Mouse (Mus musculus) left cerebral cortex, adult 2 months (tissue): ENCODE data around the gene Serpine1. TPM values are rescaled to one million over a fixed set of nuclear protein-coding genes. Genes with fewer than 3 reads are reported as not detected.

Source experiments
- DNase-seq, 2 experiments: peaks; one replicate each; pipeline ENCODE4 v3.0.0; 2021 to 2022; ENCODE audit warnings: low spot score in 2 of 2, mixed read lengths in 1 of 2; ENCODE audit errors: extremely low spot score in 1 of 2
- H3K27ac ChIP-seq: fragments of 200-600 bp; 2 replicates; pipeline ENCODE4 v1.8.1; 2022
- H3K4me3 ChIP-seq: fragments of 200-600 bp; 2 replicates; pipeline ENCODE4 v1.8.1; 2022
- CTCF ChIP-seq: fragments of 200-600 bp; IDR thresholded peaks from 2 replicates; pipeline ENCODE4 v1.8.1; 2022; ENCODE audit warnings: antibody characterized with exemption, mild to moderate bottlenecking, moderate library complexity
- intact Hi-C: fragments of 180-260 bp; cut with DNase I; formaldehyde crosslinking; loops from one replicate; pipeline ENCODE4 v1.15.1; 2025
- total RNA-seq, 2 experiments: library from RNA; stranded (reverse); gene quantifications; 2 replicates each; pipeline ENCODE4 v1.2.3; 2021

Serpine1 gene
- total RNA-seq, 2 experiments from 2014 or later: 0.91 to 1.1 TPM

DNA sequence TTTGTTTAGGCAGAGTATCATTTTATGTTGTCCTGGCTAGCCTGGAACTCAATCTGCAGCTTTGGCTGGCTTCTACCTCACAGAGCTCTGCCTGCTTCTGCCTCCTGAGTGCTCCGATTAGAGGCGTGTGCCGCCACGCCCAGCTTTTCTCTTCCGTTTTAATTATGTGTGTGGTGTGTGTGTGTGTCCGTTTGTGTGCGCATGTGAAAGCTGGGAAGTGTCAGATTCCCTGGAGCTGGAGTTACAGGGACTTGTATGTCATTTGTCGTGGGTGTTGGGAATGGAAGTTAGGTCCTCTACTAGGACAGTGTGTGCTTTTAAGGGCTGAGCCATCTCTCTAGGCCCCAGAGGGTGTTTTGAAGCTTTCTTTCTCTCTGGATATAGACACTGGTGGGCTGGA, 1.1 kb upstream of the Serpine1 start:
- DNase-seq: no peak
- no peak overlapping the region for H3K27ac ChIP-seq
- no peak for TF ChIP-seq CTCF
- intact Hi-C loops: no loop called here
- no peak overlapping the region for H3K4me3 ChIP-seq

DNA sequence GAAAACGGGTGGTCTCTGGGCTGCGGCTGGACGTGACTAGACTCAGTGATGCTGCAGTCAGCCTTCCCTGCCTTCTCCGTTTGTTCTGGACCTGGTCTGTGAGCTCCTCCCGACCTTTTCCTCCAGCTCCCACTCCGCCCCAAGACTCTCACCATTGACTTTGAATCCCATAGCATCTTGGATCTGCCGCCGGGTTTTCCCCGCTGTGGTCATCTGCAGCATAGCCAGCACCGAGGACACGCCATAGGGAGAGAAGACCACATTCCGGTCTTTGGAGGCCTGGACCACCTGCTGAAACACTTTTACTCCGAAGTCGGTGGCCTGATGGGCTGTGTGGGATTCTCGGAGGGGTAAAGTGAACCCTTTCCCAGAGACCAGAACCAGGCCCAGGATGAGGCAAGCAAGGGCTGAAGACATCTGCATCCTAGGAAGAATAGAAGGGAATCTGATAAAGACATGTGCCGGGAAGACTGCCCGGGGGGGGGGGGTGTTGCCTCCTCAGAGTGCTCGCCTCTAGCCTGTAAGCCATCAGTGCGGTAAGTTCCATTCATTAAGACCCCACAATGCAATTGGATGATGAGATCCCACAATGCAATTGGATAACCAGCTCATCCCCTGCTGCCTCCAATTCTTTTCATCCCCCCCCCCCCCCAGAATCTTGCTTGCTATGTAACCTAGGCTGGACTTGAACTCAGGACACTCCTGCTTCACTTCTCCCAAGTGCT, 1.0 kb downstream of the Serpine1 start:
- no peak overlapping the region for H3K4me3 ChIP-seq
- TF ChIP-seq CTCF: no peak
- H3K27ac ChIP-seq: no peak overlapping the region
- no peak for DNase-seq
- intact Hi-C loops: no loop called here

DNA sequence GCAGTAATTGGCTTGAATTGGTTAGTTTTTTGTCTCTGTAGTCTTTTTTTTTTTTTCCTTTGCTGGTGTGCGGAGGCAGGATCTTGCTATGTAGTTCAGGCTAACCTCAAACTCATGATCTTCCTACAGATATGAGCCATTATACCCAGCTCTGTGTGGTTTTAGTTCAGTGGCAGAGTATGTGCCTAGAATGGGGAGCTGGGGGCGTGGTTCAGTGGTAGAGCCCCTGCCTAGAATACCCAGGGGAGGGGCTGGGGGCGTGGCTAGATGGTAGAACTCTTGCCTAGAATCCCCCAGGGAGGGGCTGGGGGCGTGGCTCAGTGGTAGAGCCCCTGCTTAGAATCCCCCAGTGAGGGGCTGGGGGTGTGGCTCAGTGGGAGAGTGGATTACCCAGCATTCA, 3.4 kb downstream of the Serpine1 start:
- no peak overlapping the region for H3K27ac ChIP-seq
- intact Hi-C loops: no loop called here
- no peak overlapping the region for H3K4me3 ChIP-seq
- TF ChIP-seq CTCF: no peak
- DNase-seq: no peak

DNA sequence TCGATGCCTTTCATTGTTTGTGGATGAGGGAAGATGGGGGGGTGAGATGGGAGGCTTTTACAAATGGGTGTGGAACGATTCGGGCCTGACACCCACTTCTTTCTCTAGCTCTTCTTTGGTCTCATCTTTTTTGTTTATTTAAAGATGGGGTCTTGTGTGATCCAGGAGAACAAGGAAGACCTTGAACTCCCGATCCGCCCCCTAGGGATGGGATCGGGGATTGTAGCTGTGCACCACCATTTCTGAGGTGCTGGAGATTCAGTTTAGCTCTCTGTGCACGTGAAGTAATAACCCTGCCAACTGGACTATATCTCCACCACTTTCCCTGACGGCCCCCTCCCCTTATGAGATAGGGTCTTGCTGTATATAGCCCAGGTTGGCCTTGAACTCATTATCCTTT, 6.1 kb downstream of the Serpine1 start:
- Histone ChIP-seq H3K27ac (no peak overlapping the region), H3K4me3 (no peak overlapping the region)
- intact Hi-C loops: no loop called here
- peak; percentile 12; the same call in 1 of the 2 replicates for TF ChIP-seq CTCF
- no peak for DNase-seq

DNA sequence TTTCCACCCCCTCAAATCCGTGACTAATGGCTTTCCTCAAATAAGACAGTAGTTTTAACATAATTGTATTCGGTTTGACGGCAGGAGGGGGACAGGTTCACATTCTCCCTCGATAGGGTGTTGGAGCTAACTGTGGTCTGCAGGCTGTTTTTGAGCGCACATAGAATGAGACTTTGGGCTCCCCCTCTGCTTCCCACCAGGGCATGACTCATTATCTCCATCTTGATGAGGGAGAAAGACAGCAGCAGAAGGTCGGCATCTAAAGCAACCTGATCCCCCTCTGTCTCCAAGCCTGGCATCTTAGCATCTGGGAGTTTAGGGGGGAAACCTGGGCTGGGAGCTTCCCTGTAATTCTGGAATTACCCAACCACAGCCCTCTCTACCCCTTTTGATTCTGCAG, 6.6 kb downstream of the Serpine1 start:
- DNase-seq: no peak
- Histone ChIP-seq H3K27ac (no peak overlapping the region), H3K4me3 (no peak overlapping the region)
- intact Hi-C loops: no loop called here
- no peak for TF ChIP-seq CTCF

DNA sequence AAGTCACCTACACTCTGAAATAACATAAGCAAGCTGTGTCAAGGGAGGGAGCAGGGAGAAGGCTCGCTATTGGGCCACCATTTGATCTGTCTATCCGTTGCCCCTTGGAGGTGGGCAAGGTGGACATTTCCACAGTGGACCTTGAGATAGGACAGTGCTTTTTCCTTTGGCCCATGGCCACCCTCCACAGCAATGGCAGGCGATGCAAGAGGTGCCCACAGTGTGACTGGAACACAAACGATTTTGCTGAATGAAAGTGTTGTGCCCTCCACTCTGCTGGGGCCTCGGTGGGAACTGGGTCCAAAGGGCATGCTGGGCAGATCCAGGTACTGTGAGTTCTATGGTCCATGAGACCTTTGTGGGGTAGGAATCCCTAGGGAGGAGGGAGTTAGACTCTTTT, 9.5 kb downstream of the Serpine1 start:
- no peak for TF ChIP-seq CTCF
- H3K4me3 ChIP-seq: no peak overlapping the region
- no peak for DNase-seq
- intact Hi-C loops: loop anchor here (1.0 kb wide), 1 partner anchor 45 kb away; no protein-coding TSS in a partner anchor
- H3K27ac ChIP-seq: 0 out of 2 replicates have a peak overlapping the region, but pooled peaks have one; percentile 28

DNA sequence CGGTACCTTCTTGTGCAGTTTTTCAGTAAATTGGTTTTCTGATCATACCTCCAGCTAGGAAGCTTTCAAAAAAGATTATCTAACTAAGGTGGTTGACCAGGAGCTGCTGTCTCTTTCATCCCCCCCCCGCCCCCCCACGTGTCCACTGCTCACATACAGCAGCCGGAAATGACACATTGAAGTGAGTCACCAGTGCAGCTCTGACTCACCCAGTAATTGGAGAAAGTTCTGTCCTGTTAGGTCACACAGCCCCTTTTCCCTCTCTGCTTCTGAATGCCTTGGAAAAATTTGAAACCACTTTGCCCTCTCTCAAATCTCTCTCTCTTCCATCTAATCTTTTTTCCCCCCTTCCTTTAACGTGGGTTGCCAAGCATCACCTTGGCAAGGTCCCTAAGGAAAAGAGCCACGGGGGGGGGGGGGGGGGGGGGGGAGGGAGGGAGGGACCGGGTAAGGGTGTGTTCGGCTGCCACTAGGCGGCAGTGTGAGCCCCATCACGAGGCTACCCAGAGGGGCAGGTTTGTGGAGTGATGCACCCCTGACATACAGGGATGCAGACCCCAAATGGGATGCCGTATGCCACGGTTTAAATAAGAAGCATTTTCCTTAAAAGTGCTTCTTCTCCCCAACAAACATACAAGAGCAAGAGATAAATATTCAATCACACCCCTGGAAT, 10.1 kb downstream of the Serpine1 start:
- intact Hi-C loops: loop anchor here (1.0 kb wide), 1 partner anchor 45 kb away; no protein-coding TSS in a partner anchor
- peak; percentile 54 for TF ChIP-seq CTCF
- no peak overlapping the region for H3K4me3 ChIP-seq
- peak; percentile 45 to 55 for DNase-seq
- peak overlapping the region; percentile 69 for H3K27ac ChIP-seq

DNA sequence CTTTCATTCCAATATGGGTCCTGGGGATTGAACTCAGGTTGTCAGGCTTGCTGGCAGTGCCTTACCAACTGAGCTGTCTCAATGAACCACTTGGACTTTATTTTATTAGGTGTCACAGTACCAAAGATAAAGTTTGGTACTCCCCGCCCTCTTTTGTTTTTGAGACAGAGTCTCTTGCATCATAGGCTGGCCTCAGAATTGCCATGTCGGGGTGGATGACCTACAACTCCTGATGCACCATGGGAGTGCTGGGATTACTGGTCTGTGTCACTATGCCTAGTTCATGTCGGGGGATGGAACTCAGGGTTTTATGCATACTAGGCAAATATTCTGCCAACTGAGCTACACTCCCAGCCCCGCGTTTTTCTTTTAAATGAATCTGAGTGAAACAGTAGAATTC, 17.2 kb downstream of the Serpine1 start:
- Histone ChIP-seq H3K27ac (no peak overlapping the region), H3K4me3 (no peak overlapping the region)
- no peak for DNase-seq
- TF ChIP-seq CTCF: no peak
- intact Hi-C loops: no loop called here

DNA sequence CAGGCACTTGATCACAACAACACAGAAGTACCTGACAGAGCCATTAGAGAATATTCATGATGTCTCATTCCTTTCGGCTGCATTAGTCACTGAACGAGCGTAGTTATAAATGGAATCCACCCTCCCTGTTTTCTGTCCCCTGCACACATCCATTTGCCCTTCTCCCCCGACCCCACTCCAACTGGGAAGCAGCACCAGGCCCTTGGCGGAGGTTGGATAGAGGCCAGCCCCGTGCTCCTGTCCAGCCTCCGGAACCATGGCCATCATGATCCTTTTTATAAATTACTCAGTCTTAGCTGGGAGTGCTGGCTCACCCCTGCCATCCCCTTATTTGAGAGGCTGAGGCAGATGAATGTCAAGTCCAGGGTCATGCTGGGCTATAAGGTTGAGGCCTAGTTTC, 17.8 kb downstream of the Serpine1 start:
- intact Hi-C loops: no loop called here
- no peak for DNase-seq
- Histone ChIP-seq H3K27ac (no peak overlapping the region), H3K4me3 (no peak overlapping the region)
- no peak for TF ChIP-seq CTCF

DNA sequence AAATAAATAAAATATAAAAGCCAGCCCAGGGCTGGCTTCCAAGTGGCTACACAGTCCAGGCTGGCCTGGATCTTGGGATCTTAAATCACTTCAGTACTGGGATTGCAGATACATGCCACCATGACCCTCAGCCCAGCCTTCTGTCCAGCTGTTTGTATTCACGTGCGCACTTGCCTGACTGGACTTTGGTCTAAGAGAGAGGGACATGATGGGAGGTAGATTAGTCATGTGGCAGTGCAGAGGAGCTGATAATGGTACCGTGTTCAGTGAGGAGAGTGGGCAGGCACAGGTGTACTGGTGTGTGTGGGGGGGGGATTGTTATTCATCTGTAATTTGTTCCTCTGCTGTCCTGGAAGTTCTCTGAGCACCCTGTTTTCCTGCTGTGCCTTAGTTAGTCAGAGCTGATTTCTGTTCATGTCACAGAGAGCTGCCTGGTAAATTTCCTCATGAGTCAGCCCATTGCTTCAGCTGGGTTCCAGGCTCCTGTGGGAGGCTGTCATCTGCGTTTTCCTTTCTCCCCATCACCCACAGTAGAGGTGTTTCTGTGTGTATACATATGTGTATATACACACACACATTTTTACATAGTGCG, 20.1 kb downstream of the Serpine1 start:
- intact Hi-C loops: no loop called here
- Histone ChIP-seq H3K27ac (peak overlapping the region; percentile 86), H3K4me3 (no peak overlapping the region)
- peak; percentile 29 to 55 for DNase-seq
- TF ChIP-seq CTCF: no peak

DNA sequence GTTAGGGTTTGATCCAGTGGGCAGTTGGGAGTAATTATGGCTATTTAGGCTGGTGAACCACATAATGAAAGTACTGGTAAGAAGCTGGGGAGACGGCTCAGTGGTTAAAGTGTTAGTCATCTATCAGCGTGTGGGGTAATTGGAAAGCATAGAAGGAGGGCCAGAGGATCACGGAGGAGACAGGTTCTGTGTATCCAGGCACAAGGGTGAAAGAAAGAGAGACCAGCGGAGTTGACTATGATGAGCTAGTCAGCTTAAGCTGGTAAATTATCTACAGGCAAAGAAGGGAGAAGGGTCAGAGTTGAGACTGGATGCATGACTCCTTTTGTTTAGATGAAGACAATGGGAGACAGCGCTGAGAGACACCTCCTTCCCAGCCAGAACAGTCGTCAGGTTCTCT, 20.9 kb downstream of the Serpine1 start:
- TF ChIP-seq CTCF: no peak

DNA sequence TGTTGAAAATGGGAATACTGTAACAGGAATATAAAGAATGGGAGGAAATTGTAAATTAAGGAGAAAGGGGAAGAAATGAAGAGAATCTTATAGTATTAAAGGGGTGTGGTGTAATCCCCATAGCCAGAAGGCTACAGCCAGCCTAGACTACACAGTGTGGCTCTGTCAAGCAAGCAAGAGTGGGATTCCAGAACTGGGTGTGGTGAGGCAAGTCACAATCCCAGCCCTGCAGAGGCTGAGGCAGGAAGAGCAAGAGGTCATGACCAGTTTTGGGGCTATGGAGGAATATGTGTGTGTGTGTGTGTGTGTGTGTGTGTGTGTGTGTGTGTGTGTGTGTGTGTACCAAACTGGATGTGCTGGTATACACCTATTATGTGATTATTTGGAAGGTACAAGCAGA, 25.1 kb downstream of the Serpine1 start:
- no peak for TF ChIP-seq CTCF
- H3K27ac ChIP-seq: no peak overlapping the region
- intact Hi-C loops: no loop called here
- no peak overlapping the region for H3K4me3 ChIP-seq
- no peak for DNase-seq

More for the DNA sequence above, 20.9 kb downstream of the Serpine1 start:
- intact Hi-C loops: no loop called here
- Histone ChIP-seq H3K4me3 (no peak overlapping the region), H3K27ac (peak overlapping the region; percentile 1; the same call in 1 of the 2 replicates)
- no peak for DNase-seq
